Mouse (Mus musculus): Measurements from ENCODE around the gene Timp1.

DNA sequence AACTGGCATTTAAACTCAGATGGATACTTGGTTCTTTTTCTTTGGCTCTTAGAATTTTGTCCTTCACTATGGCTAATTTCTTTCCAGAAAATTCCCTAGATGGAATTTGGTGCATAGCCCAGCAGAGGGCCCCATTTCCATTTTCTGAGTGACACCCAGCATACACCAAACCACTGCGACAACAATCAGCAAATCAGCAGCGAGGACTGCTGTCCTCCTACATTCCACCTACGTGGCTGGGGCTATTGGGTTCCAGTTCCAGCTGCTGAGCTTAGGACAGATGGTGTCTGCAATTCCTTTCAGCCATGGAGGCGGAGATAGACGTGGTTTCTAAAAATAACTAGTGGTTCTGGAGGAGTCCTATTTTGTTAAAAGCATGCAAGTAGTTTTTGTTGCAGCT is 41.0 kb upstream of the Timp1 start:
- TF ChIP-seq CTCF (IDR thresholded peaks at IDR 0.05; ENCODE audit: control insufficient read depth, insufficient read depth, low read length): no peak
- no peak for TF ChIP-seq POLR2A (IDR thresholded peaks at IDR 0.05; ENCODE audit: borderline replicate concordance, control insufficient read depth, low read depth, low read length)
